Mouse (Mus musculus) kidney, embryonic 16.5 days (tissue): ENCODE data around the gene Ttc16. TPM values are rescaled to one million over a fixed set of nuclear protein-coding genes. Genes with fewer than 3 reads are reported as not detected.

ENCODE experiments used
- ATAC-seq: fragments of 200-750 bp; cut with Nextera tagmentation; 2 replicates; pipeline ENCODE4 v1.8.0; 2017; ENCODE audit warnings: moderate TSS enrichment; ENCODE audit not compliant: low FRiP score, low TSS enrichment
- H3K27ac ChIP-seq: fragments of 300-500 bp; sonication (generic); 2 replicates; pipeline ENCODE4 v1.5.1; 2014; ENCODE audit warnings: low read length
- H3K27me3 ChIP-seq: fragments of 300-500 bp; sonication (generic); 2 replicates; pipeline ENCODE4 v1.6.1; 2014; ENCODE audit warnings: low read length, control low read depth, mixed read lengths; ENCODE audit not compliant: insufficient read depth
- H3K36me3 ChIP-seq: fragments of 300-500 bp; sonication (generic); 2 replicates; pipeline ENCODE4 v1.6.1; 2014; ENCODE audit warnings: low read length, control low read depth, mixed read lengths; ENCODE audit not compliant: insufficient read depth
- H3K4me1 ChIP-seq: fragments of 300-500 bp; sonication (generic); 2 replicates; pipeline ENCODE4 v1.6.1; 2014; ENCODE audit warnings: low read length, control low read depth, mixed read lengths; ENCODE audit not compliant: insufficient read depth
- H3K4me2 ChIP-seq: fragments of 300-500 bp; sonication (generic); replicated peaks from 2 replicates; pipeline ENCODE4 v1.6.1; 2014; ENCODE audit warnings: low read depth, low read length
- H3K4me3 ChIP-seq: fragments of 300-500 bp; sonication (generic); 2 replicates; pipeline ENCODE4 v1.5.1; 2014; ENCODE audit warnings: mild to moderate bottlenecking, low read length
- H3K9ac ChIP-seq: fragments of 300-500 bp; sonication (generic); replicated peaks from 2 replicates; pipeline ENCODE4 v1.6.1; 2014; ENCODE audit warnings: low read length
- H3K9me3 ChIP-seq: fragments of 300-500 bp; sonication (generic); 2 replicates; pipeline ENCODE4 v1.6.1; 2016; ENCODE audit warnings: low read length, control low read depth
- WGBS: fragments of 180-500 bp; shearing (Covaris S2); extraction: QIAGEN DNeasy Blood & Tissue Kit; methylation state at CpG from one replicate; pipeline ENCODE4 v1.1.7; 2014; 5-methylcytosine and 5-hydroxymethylcytosine counted together
- polyA plus RNA-seq: library from polyadenylated mRNA; unstranded; fragments of >200 nt; fragmentation: Nextera tagmentation; extraction: Ambion mirVana; gene quantifications from 2 replicates; pipeline ENCODE4 v1.2.1, GENCODE M21; 2015

The Ttc16 gene
- polyA plus RNA-seq, 1 experiment from 2014 or later: 0.29 TPM

DNA sequence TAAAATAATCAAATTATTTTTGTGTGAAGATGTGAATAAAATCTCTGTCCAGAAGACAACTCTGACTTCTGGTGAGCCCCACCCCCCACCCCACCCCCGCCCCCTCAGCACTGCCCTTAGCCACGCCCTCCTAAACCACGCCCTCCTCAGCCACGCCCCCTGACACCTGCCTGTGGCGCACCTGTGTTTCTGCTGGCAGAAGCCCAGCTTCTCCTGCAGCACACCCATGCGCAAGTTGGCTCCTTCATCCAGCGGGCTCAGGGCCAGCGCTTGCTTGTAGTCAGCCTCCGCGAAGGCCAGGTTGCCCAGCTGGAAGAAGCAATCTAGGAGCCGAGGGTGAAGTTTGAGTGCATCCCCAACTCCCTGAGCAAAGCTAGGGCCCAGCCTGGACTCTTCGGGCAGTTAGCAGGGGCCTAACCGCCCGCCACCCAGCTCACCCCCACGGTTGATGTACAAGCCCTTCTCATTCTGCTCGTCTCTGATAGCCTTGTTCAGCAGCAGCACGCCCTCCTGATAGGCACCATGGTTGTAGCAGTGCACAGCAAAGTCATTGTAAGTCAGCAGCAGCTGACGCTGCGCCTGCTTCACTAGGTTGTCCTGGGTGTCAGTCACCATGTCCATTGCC is 6.7 kb downstream of the Ttc16 start:
- Histone ChIP-seq H3K4me2 (no peak overlapping the region), H3K27me3 (no peaks in the 10 kb centered on the region), H3K27ac (no peak overlapping the region), H3K4me3 (no peak overlapping the region), H3K36me3 (no peaks in the 10 kb centered on the region), H3K9me3 (no peaks in the 10 kb centered on the region), H3K9ac (no peak overlapping the region), H3K4me1 (peaks cover 5% of the 10 kb centered on the region; the same call in 1 of the 2 replicates)
- 56% methylated on average over 19 of the region's 19 CpGs for WGBS
- no peak for ATAC-seq

GRCm38 (mm10) chr2:32767241-32767640 is 8.2 kb downstream of the Ttc16 start:
- no peak overlapping the region for H3K4me3 ChIP-seq
- H3K9ac ChIP-seq: no peak overlapping the region
- peaks cover 3% of the 10 kb centered on the region; the same call in 1 of the 2 replicates for H3K36me3 ChIP-seq
- no peaks in the 10 kb centered on the region for H3K27me3 ChIP-seq
- H3K4me2 ChIP-seq: no peak overlapping the region
- ATAC-seq: no peak
- H3K27ac ChIP-seq: no peak overlapping the region
- peaks cover 5% of the 10 kb centered on the region; the same call in 1 of the 2 replicates for H3K4me1 ChIP-seq
- H3K9me3 ChIP-seq: no peaks in the 10 kb centered on the region
- WGBS: 61% methylated on average over 12 of the region's 12 CpGs

GRCm38 (mm10) chr2:32763353-32763752 is 12.1 kb downstream of the Ttc16 start:
- Histone ChIP-seq H3K4me3 (no peak overlapping the region), H3K27me3 (no peaks in the 10 kb centered on the region), H3K4me1 (peaks cover 3% of the 10 kb centered on the region), H3K4me2 (no peak overlapping the region), H3K36me3 (peaks cover 18% of the 10 kb centered on the region; the same call in 1 of the 2 replicates), H3K9ac (no peak overlapping the region), H3K27ac (no peak overlapping the region), H3K9me3 (no peaks in the 10 kb centered on the region)
- 82% methylated on average over 3 of the region's 3 CpGs for WGBS
- ATAC-seq: no peak

- no peak overlapping the region for H3K4me3 ChIP-seq
- no peak overlapping the region for H3K27ac ChIP-seq
- H3K9me3 ChIP-seq: no peaks in the 10 kb centered on the region
- no peak for ATAC-seq
- H3K9ac ChIP-seq: no peak overlapping the region
- WGBS: 92% methylated on average over 4 of the region's 4 CpGs
- no peaks in the 10 kb centered on the region for H3K27me3 ChIP-seq
- H3K4me1 ChIP-seq: peaks cover 10% of the 10 kb centered on the region
- H3K4me2 ChIP-seq: no peak overlapping the region
- H3K36me3 ChIP-seq: peaks cover 18% of the 10 kb centered on the region; the same call in 1 of the 2 replicates
Measured at GRCm38 (mm10) chr2:32761859-32762258, 13.6 kb downstream of the Ttc16 start.

DNA sequence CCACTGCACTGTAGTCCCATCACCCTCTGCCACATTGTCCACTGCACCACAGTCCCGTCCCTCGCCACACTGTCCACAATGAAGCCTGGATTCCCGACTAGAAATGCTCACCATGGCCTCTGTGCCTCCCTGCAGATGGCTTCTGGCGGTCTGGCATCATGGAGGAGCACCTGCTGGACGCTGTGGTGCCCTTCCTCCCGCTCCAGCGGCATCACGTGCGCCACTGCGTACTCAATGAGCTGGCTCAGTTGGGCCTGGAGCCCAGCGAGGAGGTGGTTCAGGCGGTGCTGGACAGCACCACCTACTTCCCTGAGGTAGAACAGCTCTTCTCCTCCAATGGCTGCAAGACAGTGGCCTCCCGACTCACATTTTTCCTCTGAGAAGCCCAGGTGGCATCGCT is 14.1 kb downstream of the Ttc16 start:
- 89% methylated on average over 14 of the region's 14 CpGs for WGBS
- Histone ChIP-seq H3K27me3 (no peaks in the 10 kb centered on the region), H3K27ac (no peak overlapping the region), H3K9ac (no peak overlapping the region), H3K4me2 (no peak overlapping the region), H3K36me3 (peaks cover 18% of the 10 kb centered on the region; the same call in 1 of the 2 replicates), H3K4me1 (peaks cover 12% of the 10 kb centered on the region), H3K9me3 (no peaks in the 10 kb centered on the region), H3K4me3 (no peak overlapping the region)
- no peak for ATAC-seq

DNA sequence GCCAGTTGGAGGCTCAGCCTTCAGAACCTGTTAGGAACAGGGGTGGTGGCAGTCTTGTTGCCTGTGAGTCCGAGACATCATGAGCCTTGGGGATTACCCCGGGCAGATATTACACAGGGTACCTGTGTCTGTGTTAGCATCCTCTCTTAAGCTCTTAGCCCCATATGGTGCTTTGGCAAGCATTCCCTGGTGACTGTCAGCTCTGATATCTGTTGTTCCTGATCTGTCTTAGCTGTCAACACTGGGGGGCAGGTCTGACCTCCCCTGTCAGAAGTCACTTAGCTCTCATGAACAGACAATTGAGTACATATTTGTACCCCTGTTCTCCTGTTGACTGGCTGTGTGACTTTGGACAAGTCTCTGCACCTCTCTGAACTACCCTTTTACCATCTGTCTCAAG is 16.4 kb downstream of the Ttc16 start:
- no peak overlapping the region for H3K9ac ChIP-seq
- 94% methylated on average over 2 of the region's 2 CpGs for WGBS
- H3K4me2 ChIP-seq: no peak overlapping the region
- no peak overlapping the region for H3K4me3 ChIP-seq
- no peak overlapping the region for H3K27ac ChIP-seq
- no peaks in the 10 kb centered on the region for H3K27me3 ChIP-seq
- peaks cover 12% of the 10 kb centered on the region for H3K4me1 ChIP-seq
- no peak for ATAC-seq
- peaks cover 28% of the 10 kb centered on the region; the same call in 1 of the 2 replicates for H3K36me3 ChIP-seq
- H3K9me3 ChIP-seq: no peaks in the 10 kb centered on the region

DNA sequence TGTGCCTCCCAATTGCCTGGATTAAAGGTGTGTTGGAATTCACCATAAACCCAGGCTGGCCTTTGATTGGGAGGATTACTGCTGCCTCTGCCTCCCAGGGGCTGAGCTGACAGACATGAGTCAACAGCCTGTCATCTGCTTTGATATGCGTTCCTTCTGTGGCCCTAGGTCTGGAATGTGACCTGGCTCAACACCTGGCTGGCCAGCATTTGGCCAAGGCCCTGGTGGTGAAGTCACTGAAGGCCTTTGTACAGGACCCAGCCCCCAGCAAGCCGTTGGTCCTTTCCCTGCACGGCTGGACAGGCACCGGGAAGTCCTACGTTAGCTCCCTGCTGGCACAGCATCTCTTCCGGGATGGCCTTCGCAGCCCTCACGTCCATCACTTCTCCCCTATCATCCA is 16.9 kb downstream of the Ttc16 start:
- ATAC-seq: no peak
- Histone ChIP-seq H3K36me3 (peaks cover 28% of the 10 kb centered on the region; the same call in 1 of the 2 replicates), H3K4me1 (peaks cover 12% of the 10 kb centered on the region), H3K4me2 (no peak overlapping the region), H3K27me3 (no peaks in the 10 kb centered on the region), H3K4me3 (no peak overlapping the region), H3K27ac (no peak overlapping the region), H3K9ac (no peak overlapping the region), H3K9me3 (no peaks in the 10 kb centered on the region)
- 58% methylated on average over 8 of the region's 8 CpGs for WGBS

GRCm38 (mm10) chr2:32757056-32757845 is 18.2 kb downstream of the Ttc16 start, which contains the start of gene Tor2a:
Tor2a (plus strand) TSS chr2:32757234.
- peaks cover 13% of the 10 kb centered on the region for H3K4me1 ChIP-seq
- H3K9ac ChIP-seq: peak within 1 kb of the TSS; percentile 92
- H3K36me3 ChIP-seq: peaks cover 28% of the 10 kb centered on the region
- H3K4me2 ChIP-seq: peak within 1 kb of the TSS; percentile 64
- H3K4me3 ChIP-seq: peak within 1 kb of the TSS; percentile 78
- no peaks in the 10 kb centered on the region for H3K9me3 ChIP-seq
- peak; percentile 95 for ATAC-seq
- no peaks in the 10 kb centered on the region for H3K27me3 ChIP-seq
- peak within 1 kb of the TSS; percentile 87 for H3K27ac ChIP-seq
- WGBS: under 1% methylated on average over 63 of the region's 66 CpGs

DNA sequence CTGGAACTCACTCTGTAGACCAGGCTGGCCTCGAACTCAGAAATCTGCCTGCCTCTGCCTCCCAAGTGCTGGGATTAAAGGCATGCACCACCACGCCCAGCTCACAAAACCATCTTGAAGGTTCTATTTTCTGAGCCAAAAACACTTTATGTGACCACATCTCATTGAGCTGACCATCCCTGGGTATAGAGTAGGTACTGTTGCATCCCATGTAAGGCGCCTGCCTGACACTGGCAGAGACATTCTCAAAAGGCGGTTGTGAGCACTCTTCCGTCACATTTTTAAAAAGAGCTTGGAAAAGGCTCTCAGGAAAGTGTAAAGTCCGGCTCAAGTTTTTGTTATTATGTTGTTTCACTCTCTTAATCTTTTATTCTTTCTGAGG is 18.8 kb downstream of the Ttc16 start:
- no peak overlapping the region for H3K9ac ChIP-seq
- H3K4me1 ChIP-seq: peaks cover 19% of the 10 kb centered on the region
- H3K4me2 ChIP-seq: peak overlapping the region; percentile 15; the same call in 1 of the 2 replicates
- H3K36me3 ChIP-seq: peaks cover 25% of the 10 kb centered on the region
- no peaks in the 10 kb centered on the region for H3K9me3 ChIP-seq
- no peak overlapping the region for H3K27ac ChIP-seq
- H3K4me3 ChIP-seq: no peak overlapping the region
- ATAC-seq: peak; percentile 33; the same call in 1 of the 2 replicates
- WGBS: 21% methylated on average over 5 of the region's 6 CpGs
- H3K27me3 ChIP-seq: no peaks in the 10 kb centered on the region

- Histone ChIP-seq H3K36me3 (peaks cover 22% of the 10 kb centered on the region), H3K9me3 (no peaks in the 10 kb centered on the region), H3K4me3 (peak overlapping the region; percentile 46; the same call in 1 of the 2 replicates), H3K27ac (no peak overlapping the region), H3K27me3 (no peaks in the 10 kb centered on the region), H3K4me1 (peaks cover 15% of the 10 kb centered on the region), H3K9ac (no peak overlapping the region), H3K4me2 (peak overlapping the region; percentile 63)
- ATAC-seq: no peak
- 64% methylated on average over 10 of the region's 10 CpGs for WGBS
Measured at GRCm38 (mm10) chr2:32752181-32752580, 23.3 kb downstream of the Ttc16 start.
